Mouse (Mus musculus) embryonic facial prominence, embryonic 11.5 days (tissue): Measurements from ENCODE around the gene Mier3. TPM values are rescaled to one million over a fixed set of nuclear protein-coding genes. Genes with fewer than 3 reads are reported as not detected.

Experiments
- ATAC-seq: fragments of 200-750 bp; cut with Nextera tagmentation; replicated peaks from 2 replicates; pipeline ENCODE4 v1.8.0; 2017; ENCODE audit warnings: low read depth; ENCODE audit not compliant: insufficient number of reproducible peaks, low FRiP score, low TSS enrichment
- DNase-seq: peaks from one replicate; pipeline ENCODE4 v3.0.0-alpha.2; 2015; ENCODE audit warnings: low spot score
- H3K27ac ChIP-seq: fragments of 300-500 bp; sonication (generic); replicated peaks from 2 replicates; pipeline ENCODE4 v1.5.1; 2014; ENCODE audit warnings: mild to moderate bottlenecking, low read depth, low read length, control low read depth
- H3K27me3 ChIP-seq: fragments of 300-500 bp; sonication (generic); 2 replicates; pipeline ENCODE4 v1.6.1; 2014; ENCODE audit warnings: mild to moderate bottlenecking, low read length, moderate library complexity, mixed read lengths; ENCODE audit not compliant: control insufficient read depth, insufficient read depth
- H3K36me3 ChIP-seq: fragments of 300-500 bp; sonication (generic); replicated peaks from 2 replicates; pipeline ENCODE4 v1.6.1; 2014; ENCODE audit warnings: low read depth, mild to moderate bottlenecking, low read length, moderate library complexity, mixed read lengths; ENCODE audit not compliant: control insufficient read depth, insufficient read depth
- H3K4me1 ChIP-seq: fragments of 300-500 bp; sonication (generic); 2 replicates; pipeline ENCODE4 v1.6.1; 2014; ENCODE audit warnings: low read length, mixed read lengths; ENCODE audit not compliant: control insufficient read depth, insufficient read depth
- H3K4me2 ChIP-seq: fragments of 300-500 bp; sonication (generic); 2 replicates; pipeline ENCODE4 v1.6.1; 2014; ENCODE audit warnings: low read depth, mild to moderate bottlenecking, control low read depth, low read length, moderate library complexity
- H3K4me3 ChIP-seq: fragments of 300-500 bp; sonication (generic); 2 replicates; pipeline ENCODE4 v1.5.1; 2014; ENCODE audit warnings: low read depth, low read length, control low read depth
- H3K9ac ChIP-seq: fragments of 300-500 bp; sonication (generic); replicated peaks from 2 replicates; pipeline ENCODE4 v1.6.1; 2014; ENCODE audit warnings: mild to moderate bottlenecking, control low read depth, low read length
- H3K9me3 ChIP-seq: fragments of 300-500 bp; sonication (generic); replicated peaks from 2 replicates; pipeline ENCODE4 v1.6.1; 2016; ENCODE audit warnings: mild to moderate bottlenecking, low read length, inconsistent platforms, mixed read lengths; ENCODE audit not compliant: control insufficient read depth
- WGBS: fragments of 180-500 bp; shearing (Covaris S2); extraction: QIAGEN DNeasy Blood & Tissue Kit; methylation state at CpG from one replicate; pipeline ENCODE4 v1.1.7; 2014; 5-methylcytosine and 5-hydroxymethylcytosine counted together
- polyA plus RNA-seq: library from polyadenylated mRNA; unstranded; fragments of >200 nt; fragmentation: Nextera tagmentation; extraction: Ambion mirVana; gene quantifications from 2 replicates; pipeline ENCODE4 v1.2.1, GENCODE M21; 2014

The Mier3 gene
- 29.8 and 31.5 TPM in 2 replicates for polyA plus RNA-seq

- Histone ChIP-seq H3K9ac (no peak within 1 kb of the TSS), H3K27ac (no peak within 1 kb of the TSS), H3K27me3 (no peaks in the 10 kb centered on the region), H3K9me3 (no peaks in the 10 kb centered on the region), H3K4me1 (no peaks in the 10 kb centered on the region), H3K36me3 (no peaks in the 10 kb centered on the region), H3K4me2 (no peak within 1 kb of the TSS), H3K4me3 (no peak within 1 kb of the TSS)
- WGBS = 87% methylated on average over 4 of the region's 4 CpGs
- ATAC-seq (no peak), DNase-seq (no peak)
These were observed at the start of gene Mier3 for GRCm38 (mm10) chr13:111680679-111681078. Mier3 (plus strand) TSS chr13:111680979.

GRCm38 (mm10) chr13:111634163-111635160 is 46.3 kb upstream of the Mier3 start:
- whole genome bisulfite sequencing = 85% methylated on average over 16 of the region's 16 CpGs
- no peak overlapping the region for H3K4me3 ChIP-seq
- no peak for ATAC-seq

GRCm38 (mm10) chr13:111640319-111640718 is 40.5 kb upstream of the Mier3 start:
- 92% methylated on average over 6 of the region's 6 CpGs for WGBS

More at GRCm38 (mm10) chr13:111634163-111635160, 46.3 kb upstream of the Mier3 start:
- no peak overlapping the region for H3K4me2 ChIP-seq
- H3K4me1 ChIP-seq = no peaks in the 10 kb centered on the region
- no peak for DNase-seq
- H3K27me3 ChIP-seq = no peaks in the 10 kb centered on the region
- no peaks in the 10 kb centered on the region for H3K36me3 ChIP-seq
- no peak overlapping the region for H3K27ac ChIP-seq
- H3K9me3 ChIP-seq = no peaks in the 10 kb centered on the region
- H3K9ac ChIP-seq = no peak overlapping the region

GRCm38 (mm10) chr13:111643636-111644035 is 37.1 kb upstream of the Mier3 start:
- no peak for DNase-seq
- Histone ChIP-seq H3K4me3 (no peak overlapping the region), H3K9ac (no peak overlapping the region), H3K27me3 (no peaks in the 10 kb centered on the region), H3K27ac (no peak overlapping the region), H3K4me2 (no peak overlapping the region), H3K36me3 (no peaks in the 10 kb centered on the region), H3K9me3 (no peaks in the 10 kb centered on the region), H3K4me1 (no peaks in the 10 kb centered on the region)
- ATAC-seq = no peak
- WGBS = 73% methylated on average over 2 of the region's 2 CpGs

More at GRCm38 (mm10) chr13:111640319-111640718, 40.5 kb upstream of the Mier3 start:
- ATAC-seq (no peak), DNase-seq (no peak)
- Histone ChIP-seq H3K9me3 (no peaks in the 10 kb centered on the region), H3K4me3 (no peak overlapping the region), H3K4me1 (no peaks in the 10 kb centered on the region), H3K27me3 (no peaks in the 10 kb centered on the region), H3K9ac (no peak overlapping the region), H3K4me2 (no peak overlapping the region), H3K27ac (no peak overlapping the region), H3K36me3 (no peaks in the 10 kb centered on the region)

- Histone ChIP-seq H3K4me3 (no peak overlapping the region), H3K9me3 (no peaks in the 10 kb centered on the region), H3K27me3 (no peaks in the 10 kb centered on the region), H3K9ac (no peak overlapping the region), H3K4me1 (no peaks in the 10 kb centered on the region), H3K27ac (no peak overlapping the region), H3K36me3 (no peaks in the 10 kb centered on the region), H3K4me2 (no peak overlapping the region)
- DNase-seq (no peak), ATAC-seq (no peak)
- WGBS = 85% methylated on average over 9 of the region's 9 CpGs
These were observed 34.6 kb upstream of the Mier3 start for GRCm38 (mm10) chr13:111646204-111646603.

GRCm38 (mm10) chr13:111647279-111647678 is 33.5 kb upstream of the Mier3 start:
- no peaks in the 10 kb centered on the region for H3K9me3 ChIP-seq
- H3K27me3 ChIP-seq = no peaks in the 10 kb centered on the region
- H3K36me3 ChIP-seq = no peaks in the 10 kb centered on the region
- H3K9ac ChIP-seq = no peak overlapping the region
- DNase-seq (no peak), ATAC-seq (no peak)
- H3K4me1 ChIP-seq = no peaks in the 10 kb centered on the region
- no peak overlapping the region for H3K27ac ChIP-seq
- H3K4me3 ChIP-seq = no peak overlapping the region
- WGBS = 91% methylated on average over 4 of the region's 4 CpGs
- no peak overlapping the region for H3K4me2 ChIP-seq

GRCm38 (mm10) chr13:111651020-111651419 is 29.8 kb upstream of the Mier3 start:
- WGBS = 82% methylated on average over 6 of the region's 6 CpGs
- ATAC-seq = no peak

GRCm38 (mm10) chr13:111655273-111655672 is 25.5 kb upstream of the Mier3 start:
- H3K36me3 ChIP-seq = no peaks in the 10 kb centered on the region
- no peak overlapping the region for H3K27ac ChIP-seq
- ATAC-seq = no peak
- no peak for DNase-seq
- no peaks in the 10 kb centered on the region for H3K4me1 ChIP-seq
- no peak overlapping the region for H3K4me2 ChIP-seq
- H3K9me3 ChIP-seq = no peaks in the 10 kb centered on the region
- WGBS = 92% methylated on average over 4 of the region's 4 CpGs
- H3K4me3 ChIP-seq = no peak overlapping the region
- no peak overlapping the region for H3K9ac ChIP-seq
- no peaks in the 10 kb centered on the region for H3K27me3 ChIP-seq

More at GRCm38 (mm10) chr13:111651020-111651419, 29.8 kb upstream of the Mier3 start:
- no peak overlapping the region for H3K9ac ChIP-seq
- H3K27me3 ChIP-seq = no peaks in the 10 kb centered on the region
- H3K4me3 ChIP-seq = no peak overlapping the region
- no peaks in the 10 kb centered on the region for H3K4me1 ChIP-seq
- DNase-seq = no peak
- H3K9me3 ChIP-seq = no peaks in the 10 kb centered on the region
- H3K27ac ChIP-seq = no peak overlapping the region
- no peaks in the 10 kb centered on the region for H3K36me3 ChIP-seq
- no peak overlapping the region for H3K4me2 ChIP-seq
